In genomic region chr7:139390380-139390779, GRCm38 (mm10) we compare ENCODE assay signal across 7 mouse cellular contexts. TPM values are rescaled to one million over a fixed set of nuclear protein-coding genes. Genes with fewer than 3 reads are reported as not detected.
A peak's percentile ranks its signal among the peaks of the same experiment; 100 is the strongest.
DNase-seq lines count a peak whose midpoint lies in the region; ATAC-seq and TF ChIP-seq lines count a peak whose summit lies in the region.

No protein-coding gene starts in this region.

- no peak for TF ChIP-seq POLR2A in cerebellum, adult 2 months (IDR thresholded peaks at IDR 0.05; ENCODE audit: borderline replicate concordance, insufficient read depth, low read length)

- no peak for DNase-seq in limb, embryonic 10.5 days (ENCODE audit: low spot score)
- peak; percentile 83 to 87 for DNase-seq in cerebellum, adult 2 months
- DNase-seq in forebrain, embryonic 14.5 days (ENCODE audit: low spot score) = no peak
- DNase-seq in liver, embryonic 13.5 days = no peak
- DNase-seq in urinary bladder, postnatal 25 days (ENCODE audit: low spot score) = no peak

- peak; percentile 47 for TF ChIP-seq CTCF in cerebellum, adult 2 months (IDR thresholded peaks at IDR 0.05; ENCODE audit: borderline replicate concordance, insufficient read depth, low read depth, low read length)

- no peak overlapping the region; the same call in 1 of the 2 replicates for H3K4me3 ChIP-seq in limb, embryonic 12.5 days (replicated peaks)
- H3K4me3 ChIP-seq in limb, embryonic 10.5 days = no peak overlapping the region
- H3K4me3 ChIP-seq in cerebellum, adult 2 months (replicated peaks; ENCODE audit: insufficient read depth, low read depth, low read length) = peak overlapping the region; percentile 88
- no peak overlapping the region for H3K4me3 ChIP-seq in forebrain, embryonic 14.5 days (ENCODE audit: low read depth, low read length)
- peak overlapping the region; percentile 80 for H3K4me3 ChIP-seq in liver, embryonic 13.5 days (replicated peaks)
- peak overlapping the region; percentile 88 for H3K4me3 ChIP-seq in stomach, embryonic 14.5 days (ENCODE audit: low read depth, low read length)

- no peaks in the 10 kb centered on the region for H3K27me3 ChIP-seq in limb, embryonic 12.5 days
- H3K27me3 ChIP-seq in limb, embryonic 10.5 days (ENCODE audit: low read depth, poor library complexity, severe bottlenecking) = no peaks in the 10 kb centered on the region
- H3K27me3 ChIP-seq in cerebellum, adult 2 months (ENCODE audit: control insufficient read depth, insufficient read depth, low read length) = no peaks in the 10 kb centered on the region
- H3K27me3 ChIP-seq in forebrain, embryonic 14.5 days (replicated peaks; ENCODE audit: control insufficient read depth, insufficient read depth, low read length) = no peaks in the 10 kb centered on the region
- H3K27me3 ChIP-seq in liver, embryonic 13.5 days = no peaks in the 10 kb centered on the region
- H3K27me3 ChIP-seq in stomach, embryonic 14.5 days (ENCODE audit: control insufficient read depth, insufficient read depth, low read length) = no peaks in the 10 kb centered on the region

- no peak overlapping the region for H3K27ac ChIP-seq in limb, embryonic 12.5 days
- H3K27ac ChIP-seq in limb, embryonic 10.5 days = no peak overlapping the region
- peak overlapping the region; percentile 95 for H3K27ac ChIP-seq in cerebellum, adult 2 months (ENCODE audit: insufficient read depth, low read length)
- H3K27ac ChIP-seq in forebrain, embryonic 14.5 days (ENCODE audit: low read depth, low read length) = no peak overlapping the region
- no peak overlapping the region for H3K27ac ChIP-seq in liver, embryonic 13.5 days
- no peak overlapping the region for H3K27ac ChIP-seq in stomach, embryonic 14.5 days (ENCODE audit: low read length)

- H3K9ac ChIP-seq in limb, embryonic 12.5 days (replicated peaks) = 0 out of 2 replicates have a peak overlapping the region, but pooled peaks have one; percentile 12
- no peak overlapping the region for H3K9ac ChIP-seq in forebrain, embryonic 14.5 days (ENCODE audit: low read length)
- no peak overlapping the region for H3K9ac ChIP-seq in liver, embryonic 13.5 days
- H3K9ac ChIP-seq in stomach, embryonic 14.5 days (replicated peaks; ENCODE audit: low read depth, low read length) = no peak overlapping the region; the same call in 1 of the 2 replicates

- peak overlapping the region; percentile 72 for H3K4me2 ChIP-seq in limb, embryonic 12.5 days
- peak overlapping the region; percentile 77; the same call in 1 of the 2 replicates for H3K4me2 ChIP-seq in forebrain, embryonic 14.5 days (ENCODE audit: low read length)
- H3K4me2 ChIP-seq in liver, embryonic 13.5 days = peak overlapping the region; percentile 98
- H3K4me2 ChIP-seq in stomach, embryonic 14.5 days (replicated peaks; ENCODE audit: low read depth, low read length) = peak overlapping the region; percentile 60

- peaks cover 36% of the 10 kb centered on the region for H3K4me1 ChIP-seq in limb, embryonic 12.5 days (replicated peaks)
- peaks cover 28% of the 10 kb centered on the region for H3K4me1 ChIP-seq in limb, embryonic 10.5 days
- H3K4me1 ChIP-seq in cerebellum, adult 2 months (ENCODE audit: control insufficient read depth, insufficient read depth, low read length) = peaks cover 47% of the 10 kb centered on the region
- peaks cover 20% of the 10 kb centered on the region for H3K4me1 ChIP-seq in forebrain, embryonic 14.5 days (ENCODE audit: control insufficient read depth, insufficient read depth, low read length)
- peaks cover 35% of the 10 kb centered on the region for H3K4me1 ChIP-seq in liver, embryonic 13.5 days (replicated peaks)
- H3K4me1 ChIP-seq in stomach, embryonic 14.5 days (ENCODE audit: control insufficient read depth, insufficient read depth, low read length) = peaks cover 41% of the 10 kb centered on the region

- no peaks in the 10 kb centered on the region for H3K36me3 ChIP-seq in limb, embryonic 12.5 days
- H3K36me3 ChIP-seq in limb, embryonic 10.5 days = no peaks in the 10 kb centered on the region
- no peaks in the 10 kb centered on the region for H3K36me3 ChIP-seq in forebrain, embryonic 14.5 days (ENCODE audit: control insufficient read depth, insufficient read depth, low read length)
- H3K36me3 ChIP-seq in liver, embryonic 13.5 days = no peaks in the 10 kb centered on the region
- H3K36me3 ChIP-seq in stomach, embryonic 14.5 days (ENCODE audit: control insufficient read depth, insufficient read depth, low read length) = no peaks in the 10 kb centered on the region

- WGBS in limb, embryonic 12.5 days = 76% methylated on average over 3 of the region's 3 CpGs
- 89% methylated on average over 3 of the region's 3 CpGs for WGBS in limb, embryonic 10.5 days
- 6% methylated on average over 3 of the region's 3 CpGs for WGBS in cerebellum, adult 2 months
- 80% methylated on average over 3 of the region's 3 CpGs for WGBS in forebrain, embryonic 14.5 days
- 73% methylated on average over 3 of the region's 3 CpGs for WGBS in liver, embryonic 13.5 days (ENCODE audit: insufficient replicate concordance)
- 86% methylated on average over 3 of the region's 3 CpGs for WGBS in stomach, embryonic 14.5 days

- no peak for ATAC-seq in limb, embryonic 12.5 days (ENCODE audit: insufficient number of reproducible peaks, insufficient read depth, low FRiP score, low TSS enrichment, low read depth)
- no peak for ATAC-seq in forebrain, embryonic 14.5 days
- ATAC-seq in liver, embryonic 13.5 days (ENCODE audit: low read depth) = no peak
- ATAC-seq in stomach, embryonic 14.5 days (ENCODE audit: insufficient number of reproducible peaks, insufficient read depth, low FRiP score, low read depth) = no peak

- no peaks in the 10 kb centered on the region for H3K9me3 ChIP-seq in limb, embryonic 12.5 days
- no peaks in the 10 kb centered on the region for H3K9me3 ChIP-seq in limb, embryonic 10.5 days (replicated peaks)
- no peaks in the 10 kb centered on the region for H3K9me3 ChIP-seq in forebrain, embryonic 14.5 days (replicated peaks; ENCODE audit: control insufficient read depth, low read length)
- H3K9me3 ChIP-seq in liver, embryonic 13.5 days (replicated peaks) = no peaks in the 10 kb centered on the region
- no peaks in the 10 kb centered on the region for H3K9me3 ChIP-seq in stomach, embryonic 14.5 days (ENCODE audit: control insufficient read depth, low read depth, low read length)

RNA-seq across cellular contexts. Expression of gene Inpp5a, which starts 1.5 kb away (rescaled TPM):
- polyA plus RNA-seq in limb, embryonic 12.5 days (2016; fragmentation: Nextera tagmentation; extraction: Ambion mirVana) = 26.8 and 29.9 TPM in 2 replicates
- polyA plus RNA-seq in limb, embryonic 10.5 days (2016; fragmentation: Nextera tagmentation; extraction: Ambion mirVana) = 14.2 and 17.3 TPM in 2 replicates
- polyA plus RNA-seq in cerebellum, adult 2 months (2012; rRNA removed) = 164 and 181 TPM in 2 replicates
- 12.4 and 13.0 TPM in 2 replicates for polyA plus RNA-seq in forebrain, embryonic 14.5 days (2014; fragmentation: Nextera tagmentation; extraction: Ambion mirVana)
- 4.0 and 4.3 TPM in 2 replicates for polyA plus RNA-seq in liver, embryonic 13.5 days (2015; fragmentation: Nextera tagmentation; extraction: Ambion mirVana)
- polyA plus RNA-seq in stomach, embryonic 14.5 days (2014; fragmentation: Nextera tagmentation; extraction: Ambion mirVana) = 46.2 and 51.9 TPM in 2 replicates

Comparison
In these comparisons a context has a peak if more than half of its experiments do, and no peak if none do; other contexts are left out.
1. H3K4me3 ChIP-seq: peak in cerebellum, adult 2 months (single experiment), liver, embryonic 13.5 days (single experiment) and stomach, embryonic 14.5 days (single experiment); none in limb, embryonic 12.5 days (single experiment), limb, embryonic 10.5 days (single experiment) and forebrain, embryonic 14.5 days (single experiment).
2. DNase-seq: peak in cerebellum, adult 2 months (2 of 2); none in limb, embryonic 10.5 days (single experiment), forebrain, embryonic 14.5 days (single experiment), liver, embryonic 13.5 days (single experiment) and urinary bladder, postnatal 25 days (single experiment).
3. Peak in every context shown above with its lines, with median percentiles within 50 percentile points of each other: H3K4me2 ChIP-seq.